Mouse (Mus musculus) liver, adult 2 months (tissue): ENCODE data around the gene Auts2.

Experiments used
- CTCF ChIP-seq: fragments of 200-500 bp; IDR thresholded peaks from 2 replicates; pipeline ENCODE4 v1.5.1; 2011; ENCODE audit warnings: low read depth, low read length, control low read depth
- POLR2A ChIP-seq: fragments of 200-500 bp; IDR thresholded peaks from 2 replicates; pipeline ENCODE4 v1.6.1; 2011; ENCODE audit warnings: low read length, control low read depth; ENCODE audit not compliant: insufficient read depth; ENCODE audit errors: extremely low read depth

DNA sequence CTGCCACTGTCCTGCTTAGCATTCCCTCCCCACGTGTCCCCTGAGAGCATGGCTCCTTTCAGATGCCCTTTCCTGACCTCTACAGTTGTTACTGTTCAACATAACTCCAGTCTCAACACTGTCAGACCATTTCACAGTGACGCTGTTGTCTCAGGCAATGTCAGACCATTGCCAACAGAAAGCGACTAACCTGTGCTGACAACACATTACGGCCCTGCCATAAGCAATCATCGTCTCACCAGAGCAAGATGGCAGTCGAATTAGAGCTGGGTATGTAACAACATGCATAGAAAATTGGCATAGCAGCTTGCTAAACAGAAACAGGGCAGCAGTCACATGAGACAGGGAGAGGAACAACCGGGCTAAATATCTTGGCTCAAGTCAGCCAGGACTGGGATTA, 614.4 kb downstream of the Auts2 start:
- TF ChIP-seq POLR2A (no peak), CTCF (no peak)
